Mouse (Mus musculus) intestine, postnatal 0 days (tissue): ENCODE data around the gene Rhof. TPM values are rescaled to one million over a fixed set of nuclear protein-coding genes. Genes with fewer than 3 reads are reported as not detected.
A peak's percentile ranks its signal among the peaks of the same experiment; 100 is the strongest.

ENCODE experiments used
- ATAC-seq: fragments of 200-750 bp; cut with Nextera tagmentation; 2 replicates; pipeline ENCODE4 v1.8.0; 2017; ENCODE audit warnings: mild to moderate bottlenecking, moderate TSS enrichment, moderate library complexity
- H3K27ac ChIP-seq: fragments of 300-500 bp; sonication (generic); 2 replicates; pipeline ENCODE4 v1.5.1; 2014; ENCODE audit warnings: mild to moderate bottlenecking, low read depth, low read length, moderate library complexity
- H3K27me3 ChIP-seq: fragments of 300-500 bp; sonication (generic); replicated peaks from 2 replicates; pipeline ENCODE4 v1.6.1; 2014; ENCODE audit warnings: low read length, mixed read lengths; ENCODE audit not compliant: control insufficient read depth, insufficient read depth
- H3K36me3 ChIP-seq: fragments of 300-500 bp; sonication (generic); 2 replicates; pipeline ENCODE4 v1.6.1; 2014; ENCODE audit warnings: mild to moderate bottlenecking, moderate library complexity; ENCODE audit not compliant: control insufficient read depth, insufficient read depth
- H3K4me1 ChIP-seq: fragments of 300-500 bp; sonication (generic); replicated peaks from 2 replicates; pipeline ENCODE4 v1.6.1; 2014; ENCODE audit warnings: antibody characterized with exemption, low read length, mixed read lengths; ENCODE audit not compliant: control insufficient read depth, insufficient read depth
- H3K4me2 ChIP-seq: fragments of 300-500 bp; sonication (generic); replicated peaks from 2 replicates; pipeline ENCODE4 v1.6.1; 2014; ENCODE audit warnings: low read depth, mild to moderate bottlenecking, moderate library complexity
- H3K4me3 ChIP-seq: fragments of 300-500 bp; sonication (generic); 2 replicates; pipeline ENCODE4 v1.5.1; 2014; ENCODE audit warnings: low read depth, low read length
- H3K9ac ChIP-seq: fragments of 300-500 bp; sonication (generic); 2 replicates; pipeline ENCODE4 v1.6.1; 2014; ENCODE audit warnings: mild to moderate bottlenecking, low read depth, low read length
- H3K9me3 ChIP-seq: fragments of 300-500 bp; sonication (generic); 2 replicates; pipeline ENCODE4 v1.6.1; 2016; ENCODE audit warnings: mixed run types; ENCODE audit not compliant: control insufficient read depth
- CTCF ChIP-seq: sonication (generic); IDR thresholded peaks from 2 replicates; pipeline ENCODE4 v1.5.1; 2016; ENCODE audit warnings: low read depth, mild to moderate bottlenecking, control low read depth, antibody characterized with exemption, moderate library complexity
- WGBS: fragments of 180-500 bp; shearing (Covaris S2); extraction: QIAGEN DNeasy Blood & Tissue Kit; methylation state at CpG from one replicate; pipeline ENCODE4 v1.1.7; 2014; 5-methylcytosine and 5-hydroxymethylcytosine counted together
- polyA plus RNA-seq: library from polyadenylated mRNA; unstranded; fragments of >200 nt; fragmentation: Nextera tagmentation; extraction: Ambion mirVana; gene quantifications from 2 replicates; pipeline ENCODE4 v1.2.1, GENCODE M21; 2015

Gene Rhof
- polyA plus RNA-seq, 1 experiment from 2014 or later = 17.0 TPM

- Histone ChIP-seq H3K36me3 (peaks cover 82% of the 10 kb centered on the region), H3K4me1 (no peaks in the 10 kb centered on the region), H3K4me2 (no peak overlapping the region), H3K9ac (no peak overlapping the region), H3K27ac (no peak overlapping the region), H3K27me3 (no peaks in the 10 kb centered on the region), H3K9me3 (no peaks in the 10 kb centered on the region), H3K4me3 (no peak overlapping the region)
- no peak for TF ChIP-seq CTCF
- 90% methylated on average over 4 of the region's 4 CpGs for WGBS
- ATAC-seq = no peak
Measured at GRCm38 (mm10) chr5:123157972-123158371, 25.5 kb upstream of the Rhof start.

- peak; percentile 66 for TF ChIP-seq CTCF
- Histone ChIP-seq H3K4me3 (no peak overlapping the region), H3K4me1 (no peaks in the 10 kb centered on the region), H3K27me3 (no peaks in the 10 kb centered on the region), H3K9me3 (no peaks in the 10 kb centered on the region), H3K36me3 (peaks cover 83% of the 10 kb centered on the region), H3K9ac (no peak overlapping the region), H3K27ac (no peak overlapping the region), H3K4me2 (no peak overlapping the region)
- WGBS = 93% methylated on average over 12 of the region's 12 CpGs
- no peak for ATAC-seq
Measured at GRCm38 (mm10) chr5:123156763-123157162, 24.3 kb upstream of the Rhof start.

- peak; percentile 87 for TF ChIP-seq CTCF
Measured at GRCm38 (mm10) chr5:123155425-123155824, 22.9 kb upstream of the Rhof start.

GRCm38 (mm10) chr5:123152901-123153300, 20.4 kb upstream of the Rhof start:
- no peak for ATAC-seq
- 78% methylated on average over 1 of the region's 1 CpGs for WGBS
- Histone ChIP-seq H3K27ac (0 out of 2 replicates have a peak overlapping the region, but pooled peaks have one; percentile 23), H3K36me3 (peaks cover 70% of the 10 kb centered on the region), H3K4me1 (peaks cover 14% of the 10 kb centered on the region; the same call in 1 of the 2 replicates), H3K27me3 (no peaks in the 10 kb centered on the region), H3K9me3 (no peaks in the 10 kb centered on the region), H3K9ac (no peak overlapping the region), H3K4me3 (no peak overlapping the region), H3K4me2 (no peak overlapping the region)
- no peak for TF ChIP-seq CTCF

More at GRCm38 (mm10) chr5:123155425-123155824, 22.9 kb upstream of the Rhof start:
- Histone ChIP-seq H3K4me1 (peaks cover 5% of the 10 kb centered on the region; the same call in 1 of the 2 replicates), H3K9me3 (no peaks in the 10 kb centered on the region), H3K36me3 (peaks cover 81% of the 10 kb centered on the region), H3K27me3 (no peaks in the 10 kb centered on the region), H3K27ac (no peak overlapping the region), H3K9ac (no peak overlapping the region), H3K4me2 (no peak overlapping the region), H3K4me3 (no peak overlapping the region)
- ATAC-seq = no peak
- WGBS = 39% methylated on average over 7 of the region's 7 CpGs

- H3K4me1 ChIP-seq = peaks cover 14% of the 10 kb centered on the region; the same call in 1 of the 2 replicates
- H3K9ac ChIP-seq = no peak overlapping the region
- peaks cover 70% of the 10 kb centered on the region for H3K36me3 ChIP-seq
- no peak overlapping the region for H3K27ac ChIP-seq
- H3K27me3 ChIP-seq = no peaks in the 10 kb centered on the region
- no peak for TF ChIP-seq CTCF
- 93% methylated on average over 19 of the region's 19 CpGs for WGBS
- H3K4me3 ChIP-seq = no peak overlapping the region
- 0 out of 2 replicates have a peak overlapping the region, but pooled peaks have one; percentile 66 for H3K4me2 ChIP-seq
- no peaks in the 10 kb centered on the region for H3K9me3 ChIP-seq
- no peak for ATAC-seq
Measured at GRCm38 (mm10) chr5:123151707-123152362, 19.3 kb upstream of the Rhof start.

- 32% methylated on average over 7 of the region's 7 CpGs for WGBS
- Histone ChIP-seq H3K4me2 (peak overlapping the region; percentile 66), H3K36me3 (peaks cover 72% of the 10 kb centered on the region), H3K27ac (peak overlapping the region; percentile 21; the same call in 1 of the 2 replicates), H3K27me3 (no peaks in the 10 kb centered on the region), H3K4me3 (0 out of 2 replicates have a peak overlapping the region, but pooled peaks have one; percentile 15), H3K9ac (no peak overlapping the region), H3K9me3 (no peaks in the 10 kb centered on the region), H3K4me1 (peaks cover 14% of the 10 kb centered on the region; the same call in 1 of the 2 replicates)
- no peak for ATAC-seq
- TF ChIP-seq CTCF = no peak
Measured at GRCm38 (mm10) chr5:123151077-123151476, 18.6 kb upstream of the Rhof start.
